Mouse (Mus musculus): ENCODE data around the gene Cyp11a1. TPM values are rescaled to one million over a fixed set of nuclear protein-coding genes. Genes with fewer than 3 reads are reported as not detected.

Cyp11a1 gene
- total RNA-seq, 1 experiment from 2014 or later = not detected

DNA sequence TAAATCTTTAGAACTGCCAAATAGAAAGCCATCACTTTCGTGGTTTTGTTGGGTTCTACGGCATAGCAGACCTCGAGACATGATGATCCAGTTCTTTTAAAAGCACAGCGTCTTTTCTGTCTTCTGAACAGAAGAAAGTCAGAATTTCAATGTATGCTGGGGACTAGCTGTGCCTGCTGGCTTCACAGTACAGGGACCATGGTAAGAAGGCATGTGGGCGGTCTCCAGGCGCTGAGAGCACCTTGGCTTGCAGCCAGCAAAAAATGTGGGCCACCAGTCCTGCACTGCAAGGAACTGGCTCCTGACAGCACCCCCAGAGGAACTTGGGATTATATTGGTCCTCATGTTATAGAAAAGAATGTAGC lies 60.5 kb downstream of the Cyp11a1 start:
- ATAC-seq (replicated peaks; ENCODE audit: low read depth, poor library complexity, severe bottlenecking) = no peak

DNA sequence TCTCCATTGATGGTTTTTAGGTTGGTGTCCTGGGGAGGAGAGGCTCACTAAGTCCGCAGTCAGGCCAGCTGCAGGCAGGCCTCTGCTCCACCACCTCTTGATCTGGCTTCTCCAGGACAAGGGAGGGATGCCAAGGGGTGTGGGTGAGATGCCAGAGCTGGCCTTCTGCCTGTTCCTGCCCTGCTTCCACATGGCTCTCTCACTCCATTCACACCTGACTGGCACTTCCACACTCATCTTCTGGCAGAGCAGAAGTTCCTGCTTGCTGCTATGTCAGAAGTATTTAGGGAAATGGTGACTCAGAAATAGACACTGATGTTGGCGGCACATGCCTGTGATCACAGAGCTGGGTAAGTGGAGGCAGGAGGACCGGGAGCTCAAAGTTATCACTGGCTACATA lies 61.3 kb downstream of the Cyp11a1 start:
- ATAC-seq (replicated peaks; ENCODE audit: low read depth, poor library complexity, severe bottlenecking) = no peak

DNA sequence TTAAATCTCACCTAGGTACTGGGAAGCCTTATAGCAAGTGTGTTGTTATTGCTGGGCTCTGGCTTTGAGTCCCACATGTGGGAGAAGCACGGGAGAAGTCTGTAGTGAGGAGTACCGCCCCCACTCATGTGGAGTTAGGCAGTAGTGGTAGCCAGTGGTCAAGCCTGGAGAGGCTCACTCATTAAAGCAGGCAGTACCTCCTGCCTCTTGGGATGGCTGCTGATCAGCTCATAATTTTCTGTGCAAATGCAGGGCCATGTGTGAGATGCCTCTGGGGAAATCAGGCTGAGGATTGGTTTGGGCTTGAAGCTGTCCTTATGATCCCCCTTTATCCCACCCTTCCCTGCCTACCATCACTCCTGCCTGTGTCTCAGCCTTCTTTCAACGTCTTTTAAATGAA lies 68.3 kb downstream of the Cyp11a1 start:
- no peak for ATAC-seq (replicated peaks; ENCODE audit: low read depth, poor library complexity, severe bottlenecking)

Other genes starting within 250 kb of the Cyp11a1 start
- 38.1 and 40.5 TPM in 2 replicates for gene Clk3, start 240.6 kb upstream of the Cyp11a1 start, total RNA-seq (2017)
- 1.9 and 2.2 TPM in 2 replicates for gene Arid3b, start 169.6 kb upstream of the Cyp11a1 start, total RNA-seq (2017)
- gene Ubl7, start 95.4 kb upstream of the Cyp11a1 start, total RNA-seq (2017) = 11.9 and 25.7 TPM in 2 replicates
- gene Sema7a, start 66.3 kb upstream of the Cyp11a1 start, total RNA-seq (2017) = 0.44 and 0.55 TPM in 2 replicates
- not detected in 2 replicates for gene Stra6, start 57.4 kb downstream of the Cyp11a1 start, total RNA-seq (2017)
- gene Ccdc33, start 112.4 kb downstream of the Cyp11a1 start, total RNA-seq (2017) = not detected in 2 replicates
- gene Islr, start 197.9 kb downstream of the Cyp11a1 start, total RNA-seq (2017) = 1.4 TPM in 1 of 2 replicates, not detected in the other
- gene Islr2, start 197.9 kb downstream of the Cyp11a1 start, total RNA-seq (2017) = not detected in 2 replicates
- 25.7 and 33.8 TPM in 2 replicates for gene Pml, start 243.4 kb downstream of the Cyp11a1 start, total RNA-seq (2017)
- 3.9 and 9.0 TPM in 2 replicates for gene Stoml1, start 246.8 kb downstream of the Cyp11a1 start, total RNA-seq (2017)